Mouse (Mus musculus) layer of hippocampus, adult 9-10 months (tissue): Measurements from ENCODE around the gene Gtf3a.
"Not testable (repeated sequence)": the region's sequence is repeated elsewhere in the genome, so short reads cannot be mapped to it uniquely, and the experiment has no call there.

Experiments
- DNase-seq: peaks from one replicate; pipeline ENCODE4 v3.0.0; 2022; ENCODE audit warnings: low spot score

The Gtf3a gene

DNA sequence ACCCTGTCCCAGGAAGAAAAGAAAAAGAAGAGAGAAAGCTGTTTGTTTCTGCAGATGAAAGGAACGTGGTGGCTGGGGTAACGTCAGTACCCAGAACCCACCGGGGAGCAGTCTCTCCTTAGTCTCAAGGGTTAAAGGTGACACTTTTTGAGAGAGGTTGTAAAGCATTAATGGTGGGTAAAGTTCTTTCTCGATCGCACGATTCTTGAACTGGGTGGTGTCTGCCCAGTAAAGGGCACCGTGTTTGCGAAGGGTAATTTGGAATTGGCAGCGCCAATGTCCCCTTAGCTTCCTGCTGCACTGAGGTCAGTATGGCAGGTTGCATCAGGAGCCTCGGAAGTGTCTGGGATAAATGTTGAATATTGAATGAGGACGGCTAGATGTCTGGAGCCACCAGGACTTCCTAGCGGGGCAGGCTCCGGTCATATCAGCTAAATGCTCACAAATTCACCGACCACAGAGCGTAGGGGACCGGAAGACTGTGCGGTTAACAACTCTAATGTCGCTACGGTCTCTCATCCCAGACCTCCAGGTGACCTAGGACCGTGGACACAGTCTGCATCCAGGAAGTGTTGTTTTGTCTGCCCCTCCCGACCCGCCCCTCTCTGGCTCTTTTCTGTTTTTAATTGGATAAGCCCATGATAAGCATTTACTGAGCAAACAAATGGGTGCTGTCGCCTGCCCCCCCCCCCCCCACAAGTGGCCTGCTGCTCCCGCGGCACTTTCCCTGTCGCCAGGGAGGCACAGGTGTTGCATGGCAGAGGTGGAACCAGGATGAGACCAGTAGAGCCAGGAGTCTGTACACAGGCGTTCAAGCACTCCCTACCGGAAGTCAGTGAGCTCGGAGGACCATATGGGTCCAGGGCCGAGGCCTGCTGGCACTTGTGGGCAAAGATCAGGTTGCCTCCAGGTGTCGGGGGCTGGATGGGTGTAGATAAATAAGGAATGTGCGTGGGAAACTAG lies 10.6 kb upstream of the Gtf3a start:
- no peak for DNase-seq

DNA sequence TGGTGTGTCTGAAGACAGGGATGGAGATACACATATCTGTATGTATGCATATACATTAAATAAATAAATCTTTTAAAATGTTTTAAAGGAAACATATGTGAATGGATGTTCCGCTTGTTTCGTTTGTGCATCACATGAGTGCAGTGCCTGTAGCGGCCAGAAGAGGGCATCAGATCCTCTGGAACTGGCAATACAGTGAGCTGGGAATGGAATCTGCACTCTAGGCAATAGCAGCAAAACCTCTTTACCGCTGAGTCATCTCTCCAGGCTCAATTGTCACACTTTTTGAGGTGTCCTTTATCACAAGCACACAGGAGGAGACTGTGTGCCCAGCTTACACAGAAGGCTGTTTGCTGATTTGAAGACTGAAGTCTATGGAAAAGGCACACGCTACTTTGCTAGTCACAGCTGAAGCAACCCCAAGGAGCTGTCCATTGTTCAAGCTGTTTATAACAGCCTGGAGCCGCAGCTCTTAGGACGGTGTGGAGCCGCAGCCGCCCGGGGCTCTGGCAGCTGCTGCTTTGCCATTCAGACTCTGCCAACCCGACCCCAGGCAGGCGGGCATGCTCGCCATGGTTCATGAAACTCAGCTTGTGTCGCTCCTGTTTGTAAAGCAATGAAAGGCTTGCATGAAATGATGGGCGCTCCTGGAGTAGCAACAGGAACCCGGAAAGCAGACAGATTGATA lies 9.2 kb upstream of the Gtf3a start:
- no peak for DNase-seq

GRCm38 (mm10) chr5:146940219-146940618 lies 8.2 kb upstream of the Gtf3a start:
- peak; percentile 44 for DNase-seq

- DNase-seq: not testable (repeated sequence)
Measured at GRCm38 (mm10) chr5:146941939-146942338, 6.5 kb upstream of the Gtf3a start.

- DNase-seq: no peak
Measured at GRCm38 (mm10) chr5:146942965-146943364, 5.5 kb upstream of the Gtf3a start.

- no peak for DNase-seq
Measured at GRCm38 (mm10) chr5:146944568-146944967, 3.9 kb upstream of the Gtf3a start.

DNA sequence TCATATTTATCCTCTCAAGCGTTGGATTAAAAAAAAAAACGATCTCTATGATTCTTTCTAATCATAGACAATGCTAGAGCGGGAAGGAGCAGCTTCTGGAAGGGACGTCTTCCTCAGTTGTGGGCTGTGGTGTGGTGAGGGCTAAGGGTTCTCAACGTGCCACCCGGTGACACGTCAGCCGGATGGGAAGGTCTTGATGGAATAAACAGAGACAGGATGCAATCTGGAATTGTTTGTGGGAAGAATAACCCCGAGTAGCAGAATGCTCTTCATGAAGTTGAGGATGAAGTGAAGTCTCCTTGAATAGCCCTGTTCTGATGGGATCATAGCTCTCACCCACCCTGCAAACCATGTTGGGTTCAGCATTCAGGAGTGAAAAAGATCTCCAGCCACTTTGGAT lies 1.8 kb upstream of the Gtf3a start:
- no peak for DNase-seq

DNA sequence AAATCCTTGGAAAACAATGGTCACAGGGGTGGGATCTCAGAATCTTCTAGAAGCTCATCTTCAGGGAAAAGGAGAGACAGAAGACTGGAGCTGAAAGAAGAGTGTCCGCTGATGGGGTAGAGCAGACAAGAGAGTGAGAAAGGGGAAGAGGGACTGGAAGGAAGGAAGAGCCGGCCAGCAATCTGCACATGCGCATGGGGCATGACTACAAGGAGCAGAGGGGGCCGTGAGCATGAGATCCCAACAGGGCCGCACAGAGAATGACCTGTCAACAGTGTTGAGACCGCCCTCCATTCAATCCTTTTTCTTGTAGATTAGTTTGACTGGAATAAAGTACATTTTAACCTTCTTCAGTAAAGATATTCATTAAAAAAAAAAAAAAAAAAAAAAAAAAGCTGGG lies 960 bp upstream of the Gtf3a start:
- DNase-seq: no peak

DNA sequence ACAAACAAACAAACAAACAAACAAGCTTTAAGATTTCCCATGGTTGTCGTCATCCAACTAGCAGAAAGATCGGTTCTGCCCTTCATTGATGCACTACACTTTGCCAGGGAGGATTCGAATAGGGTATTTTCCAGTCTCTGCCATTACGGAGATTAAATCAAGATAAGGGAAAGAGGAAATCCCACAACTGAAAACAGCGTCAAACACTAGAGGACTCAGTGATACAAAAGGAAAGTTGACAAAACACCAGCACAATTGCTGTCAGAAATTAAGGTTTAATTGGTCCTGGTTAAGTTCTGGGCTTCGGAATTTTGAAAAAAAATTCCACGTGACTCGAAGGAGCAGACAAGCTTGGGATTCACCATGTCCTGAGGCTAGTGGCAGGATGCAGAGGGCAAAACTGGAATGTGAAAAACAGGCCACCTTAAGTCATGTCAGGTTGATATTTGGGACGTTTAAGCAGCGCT lies 383 bp upstream of the Gtf3a start:
- no peak for DNase-seq

- no peak for DNase-seq
Measured at GRCm38 (mm10) chr5:146954576-146954975, 6.1 kb downstream of the Gtf3a start.

GRCm38 (mm10) chr5:146955651-146956050 lies 7.2 kb downstream of the Gtf3a start:
- no peak for DNase-seq

DNA sequence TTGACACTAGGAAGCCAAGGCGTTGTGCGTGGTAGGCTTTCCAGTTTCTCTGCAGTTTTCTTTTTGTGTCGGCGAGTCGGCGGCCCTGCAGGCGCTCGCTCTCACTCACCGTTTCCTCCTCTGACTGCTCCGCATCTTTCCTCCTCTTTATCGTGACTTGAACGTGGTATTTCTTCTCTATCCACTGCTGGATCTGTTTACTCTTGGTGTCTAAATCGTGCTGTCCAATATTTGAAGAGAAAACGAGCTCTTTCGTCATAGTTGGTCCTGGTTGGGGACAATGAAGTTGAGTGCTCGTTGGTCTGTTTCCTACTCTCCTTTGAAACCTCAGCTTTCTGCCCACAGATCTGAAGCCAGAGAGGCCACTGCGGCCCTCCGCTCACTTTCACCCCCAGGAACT lies 8.2 kb downstream of the Gtf3a start:
- no peak for DNase-seq

DNA sequence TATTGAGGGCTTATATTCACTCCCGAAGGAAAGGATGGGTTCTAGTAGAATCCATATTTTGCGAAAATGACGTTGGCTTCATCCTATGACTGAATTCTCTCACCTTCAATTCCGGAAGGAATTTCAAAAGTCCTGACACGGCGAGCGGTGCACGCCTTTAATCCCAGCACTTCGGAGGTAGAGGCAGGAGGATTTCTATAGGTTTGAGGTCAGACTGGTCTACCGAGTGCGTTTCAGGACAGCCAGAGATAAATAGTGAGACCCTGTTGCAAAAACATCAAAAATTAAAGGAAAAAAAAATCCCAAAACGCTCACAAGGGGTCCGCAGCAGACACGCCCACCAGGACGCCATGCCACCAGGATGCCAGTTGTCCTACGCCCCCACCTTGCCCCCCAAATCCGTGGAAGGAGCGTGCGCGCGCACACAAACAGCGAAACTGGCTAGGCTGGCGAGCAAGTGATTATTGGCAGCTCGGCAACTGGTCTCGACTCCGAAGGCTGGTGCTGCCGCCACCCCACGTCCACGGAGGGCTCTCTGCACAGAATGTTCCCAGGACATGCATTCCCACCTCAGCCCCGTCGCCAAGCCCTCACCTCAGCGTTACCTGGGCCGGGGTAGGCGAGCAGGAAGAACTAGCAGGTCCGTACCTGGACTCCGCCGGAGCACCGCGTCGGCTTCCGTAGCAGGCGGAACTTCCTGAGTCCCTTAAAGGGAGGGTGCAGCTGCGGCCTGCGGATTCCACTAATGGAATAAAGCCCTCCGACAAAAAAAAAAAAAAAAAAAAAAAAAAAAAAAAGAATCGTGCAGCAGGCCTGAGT lies 14.9 kb downstream of the Gtf3a start, which contains the start of gene Mtif3:
Gene Mtif3 (minus strand): TSS at position 683 of the 819 bp plus-strand sequence.
- peak; percentile 49 for DNase-seq

DNA sequence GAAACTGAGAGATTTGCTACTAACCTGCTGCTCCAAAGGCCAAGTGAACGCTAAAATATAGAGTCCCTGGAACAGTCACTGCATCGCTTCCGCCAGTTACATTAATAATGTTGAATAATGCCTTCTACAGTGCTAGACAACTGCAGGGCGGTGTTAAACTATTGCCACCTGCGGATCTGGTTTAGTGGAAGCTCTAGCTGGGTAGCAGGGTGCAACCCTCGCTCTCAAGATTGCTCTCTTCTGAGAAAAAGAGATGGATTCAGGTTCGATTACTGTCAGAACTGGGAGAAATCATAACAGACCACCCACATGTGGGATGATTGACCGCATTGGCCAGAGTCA lies 15.5 kb downstream of the Gtf3a start:
- DNase-seq: no peak

GRCm38 (mm10) chr5:146968695-146969393 lies 20.4 kb downstream of the Gtf3a start:
- no peak for DNase-seq

- DNase-seq: no peak
Measured at GRCm38 (mm10) chr5:146971776-146972561, 23.5 kb downstream of the Gtf3a start.

DNA sequence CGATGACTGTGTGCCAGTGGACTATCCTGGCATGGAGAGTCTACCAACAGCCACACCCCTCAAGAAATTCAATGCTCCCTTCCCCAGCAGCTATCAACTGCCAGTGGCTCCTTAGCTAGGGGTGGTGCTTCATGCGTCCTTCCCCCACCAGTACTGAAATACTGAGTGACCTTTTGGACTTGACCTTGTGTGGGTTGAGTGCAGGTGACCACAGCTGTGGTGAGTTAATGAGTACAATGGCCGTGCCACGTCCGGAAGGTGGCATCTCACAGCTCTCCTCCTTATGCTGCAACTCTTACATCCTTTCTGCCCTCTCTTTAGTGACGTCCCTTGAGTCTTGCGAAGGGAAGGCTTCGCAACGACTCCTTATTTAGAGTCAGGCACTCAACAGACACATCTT lies 24.9 kb downstream of the Gtf3a start:
- DNase-seq: no peak

DNA sequence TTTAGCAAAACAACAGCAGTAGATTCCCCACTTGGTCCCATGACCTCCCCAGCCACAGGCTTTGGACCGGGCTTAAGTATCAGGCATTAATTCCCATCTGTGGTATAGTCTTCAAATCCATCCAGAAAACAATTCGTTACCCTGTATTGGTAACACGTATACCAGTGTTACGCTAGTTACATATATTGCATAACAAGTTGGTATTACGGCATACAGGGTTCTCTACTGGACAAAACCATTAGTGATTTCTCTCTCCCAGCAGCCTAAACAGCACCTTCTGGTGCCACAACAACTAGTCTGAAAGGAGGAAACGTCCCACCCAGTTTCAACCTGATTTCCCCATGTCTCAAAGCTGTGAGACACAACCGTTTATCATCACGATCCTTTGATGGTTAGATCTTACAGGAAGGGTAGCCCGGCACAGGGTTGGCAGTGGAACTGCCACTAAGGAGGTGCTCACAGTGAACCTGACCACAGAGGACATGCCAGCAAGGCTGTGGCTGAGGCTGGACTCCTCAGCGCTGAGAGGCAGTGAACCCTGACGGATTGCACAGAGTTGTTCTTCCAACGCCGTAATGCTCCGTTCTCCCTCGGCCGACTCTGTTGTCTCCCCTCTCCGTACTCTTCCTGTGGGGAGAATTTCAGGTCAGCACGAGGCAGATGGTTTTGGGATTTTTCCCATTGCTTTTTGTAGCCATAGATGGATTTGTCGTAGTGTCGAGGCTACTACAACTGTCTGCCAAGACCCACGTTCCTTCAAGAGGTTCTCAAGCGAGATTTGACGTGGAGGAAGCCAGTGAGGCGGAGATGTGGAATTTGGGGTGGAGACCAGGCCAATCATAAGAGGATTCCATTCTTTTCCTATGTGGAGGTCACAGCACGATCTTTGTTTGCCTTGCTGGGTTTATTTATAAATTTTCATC lies 25.7 kb downstream of the Gtf3a start:
- DNase-seq: no peak

DNA sequence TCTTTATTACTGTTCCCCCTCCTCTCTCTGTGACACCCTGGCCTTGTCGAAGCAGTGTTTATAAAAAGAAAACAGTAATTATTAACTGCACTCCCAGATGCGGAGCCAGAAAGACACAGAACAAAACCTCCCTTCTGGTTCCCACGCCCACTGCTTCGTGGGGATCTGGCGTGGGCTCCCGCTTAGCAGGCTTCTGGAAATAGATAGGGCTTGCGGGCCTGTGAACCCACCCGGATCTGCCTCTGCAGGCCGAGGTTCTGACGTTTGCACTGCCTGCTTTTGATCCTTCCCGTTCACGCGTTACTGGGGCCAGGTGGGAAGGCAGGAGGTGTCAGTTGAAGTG lies 26.3 kb downstream of the Gtf3a start:
- DNase-seq: no peak

DNA sequence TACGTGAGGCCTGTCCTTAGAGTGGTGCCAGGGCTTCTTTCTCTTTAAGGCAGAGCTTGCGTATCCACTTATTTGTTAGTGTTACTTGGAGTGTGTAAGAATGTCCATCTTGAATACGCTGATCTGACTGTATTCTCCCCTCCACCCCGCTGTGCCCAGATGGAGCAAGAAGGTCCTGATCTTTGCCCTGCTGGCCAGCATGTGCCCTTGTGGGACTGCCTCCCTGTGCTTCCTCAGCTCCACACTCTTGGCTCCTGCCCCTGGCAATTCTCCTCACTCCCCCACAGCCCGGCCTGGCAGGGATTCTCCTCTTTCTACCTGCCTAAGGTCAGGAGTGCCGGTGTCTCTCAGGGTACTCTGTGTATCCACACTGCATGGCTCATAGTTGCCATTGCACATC lies 32.9 kb downstream of the Gtf3a start:
- no peak for DNase-seq
